Mouse (Mus musculus): ENCODE measurements at regions not wholly inside any gene's neighbourhood (a gene's known extent, or its start where the extent isn't known, plus 50 kb on each side); places are given as distances from the start of the nearest gene placed in this dataset.

DNA sequence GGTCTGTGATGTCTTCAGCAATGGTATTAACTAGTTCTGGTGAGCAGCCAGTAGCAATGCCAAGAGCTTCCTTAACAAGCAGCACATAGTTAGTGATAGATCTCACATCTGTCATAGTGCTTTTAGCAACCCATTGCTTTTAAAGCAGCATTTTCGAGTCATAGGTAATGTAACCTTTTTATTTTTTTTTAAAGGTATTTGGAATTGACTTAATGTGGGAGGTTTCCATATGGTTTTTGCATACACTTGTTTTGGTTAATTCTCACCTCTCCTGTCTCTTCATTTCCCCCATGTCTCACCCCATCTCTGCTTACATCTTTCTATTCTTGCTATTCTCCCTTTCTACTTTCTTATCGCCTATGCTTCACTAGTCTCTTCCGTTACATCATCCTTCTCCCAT is 1322.0 kb upstream of the A1bg start:
- Histone ChIP-seq H3K36me3 (ENCODE audit: control insufficient read depth, insufficient read depth) (no peaks in the 10 kb centered on the region; the same call in 1 of the 2 replicates), H3K4me1 (ENCODE audit: control insufficient read depth, low read depth, low read length) (peaks cover 8% of the 10 kb centered on the region), H3K4me3 (ENCODE audit: low read depth, low read length) (no peak overlapping the region), H3K9me3 (replicated peaks; ENCODE audit: control insufficient read depth, low read length) (no peaks in the 10 kb centered on the region), H3K27me3 (ENCODE audit: control insufficient read depth, insufficient read depth, low read depth, low read length) (no peaks in the 10 kb centered on the region), H3K27ac (ENCODE audit: low read length) (no peak overlapping the region), H3K4me2 (ENCODE audit: low read depth, low read length) (no peak overlapping the region), H3K9ac (ENCODE audit: low read depth, low read length) (no peak overlapping the region)
- no peak for ATAC-seq (ENCODE audit: low read depth)
- WGBS (ENCODE audit: insufficient replicate concordance), result 79% methylated on average over 3 of the region's 3 CpGs

GRCm38 (mm10) chr15:62240031-62240430 is 1317.2 kb upstream of the A1bg start:
- ATAC-seq (ENCODE audit: low read depth), result peak; percentile 72
- H3K4me3 ChIP-seq (ENCODE audit: low read depth, low read length), result no peak overlapping the region
- H3K4me2 ChIP-seq (ENCODE audit: low read depth, low read length), result peak overlapping the region; percentile 28
- no peak overlapping the region for H3K27ac ChIP-seq (ENCODE audit: low read length)
- H3K9ac ChIP-seq (ENCODE audit: low read depth, low read length), result no peak overlapping the region
- H3K36me3 ChIP-seq (ENCODE audit: control insufficient read depth, insufficient read depth), result no peaks in the 10 kb centered on the region; the same call in 1 of the 2 replicates
- no peaks in the 10 kb centered on the region for H3K27me3 ChIP-seq (ENCODE audit: control insufficient read depth, insufficient read depth, low read depth, low read length)
- no peaks in the 10 kb centered on the region for H3K9me3 ChIP-seq (replicated peaks; ENCODE audit: control insufficient read depth, low read length)
- WGBS (ENCODE audit: insufficient replicate concordance), result 49% methylated on average over 3 of the region's 3 CpGs
- H3K4me1 ChIP-seq (ENCODE audit: control insufficient read depth, low read depth, low read length), result peaks cover 11% of the 10 kb centered on the region

- Histone ChIP-seq H3K4me3 (ENCODE audit: low read depth, low read length) (no peak overlapping the region), H3K27ac (ENCODE audit: low read length) (no peak overlapping the region), H3K36me3 (ENCODE audit: control insufficient read depth, insufficient read depth) (no peaks in the 10 kb centered on the region), H3K4me1 (ENCODE audit: control insufficient read depth, low read depth, low read length) (peaks cover 11% of the 10 kb centered on the region), H3K4me2 (ENCODE audit: low read depth, low read length) (no peak overlapping the region), H3K9me3 (replicated peaks; ENCODE audit: control insufficient read depth, low read length) (no peaks in the 10 kb centered on the region), H3K27me3 (ENCODE audit: control insufficient read depth, insufficient read depth, low read depth, low read length) (no peaks in the 10 kb centered on the region), H3K9ac (ENCODE audit: low read depth, low read length) (no peak overlapping the region)
- no peak for ATAC-seq (ENCODE audit: low read depth)
- WGBS (ENCODE audit: insufficient replicate concordance), result 72% methylated on average over 5 of the region's 5 CpGs
Observed at GRCm38 (mm10) chr15:62238503-62239045, 1315.8 kb upstream of the A1bg start.

DNA sequence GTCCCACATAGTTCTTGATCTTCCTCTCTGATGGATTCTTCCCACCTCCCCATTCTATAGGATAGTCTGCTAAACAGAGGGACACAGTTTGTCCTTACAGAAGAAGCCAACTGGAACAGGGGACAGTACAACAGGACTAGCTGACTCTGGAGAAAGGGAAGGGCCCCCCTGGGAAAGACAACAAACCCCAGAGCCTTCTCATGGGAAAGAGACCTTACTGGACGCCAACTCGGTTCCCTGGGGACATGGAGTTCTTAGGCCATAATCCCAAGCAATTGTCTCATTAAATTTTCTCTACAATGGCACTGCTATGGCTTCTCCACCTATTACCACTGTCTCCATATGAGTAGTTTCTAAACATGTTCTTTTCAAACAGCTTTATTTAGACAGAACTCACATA is 1313.2 kb upstream of the A1bg start:
- Histone ChIP-seq H3K4me2 (ENCODE audit: low read depth, low read length) (no peak overlapping the region), H3K27ac (ENCODE audit: low read length) (no peak overlapping the region), H3K4me3 (ENCODE audit: low read depth, low read length) (no peak overlapping the region), H3K27me3 (ENCODE audit: control insufficient read depth, insufficient read depth, low read depth, low read length) (no peaks in the 10 kb centered on the region), H3K36me3 (ENCODE audit: control insufficient read depth, insufficient read depth) (no peaks in the 10 kb centered on the region), H3K9ac (ENCODE audit: low read depth, low read length) (no peak overlapping the region), H3K4me1 (ENCODE audit: control insufficient read depth, low read depth, low read length) (peaks cover 11% of the 10 kb centered on the region), H3K9me3 (replicated peaks; ENCODE audit: control insufficient read depth, low read length) (no peaks in the 10 kb centered on the region)
- 66% methylated on average over 2 of the region's 2 CpGs for WGBS (ENCODE audit: insufficient replicate concordance)
- no peak for ATAC-seq (ENCODE audit: low read depth)

- WGBS (ENCODE audit: insufficient replicate concordance), result 86% methylated on average over 4 of the region's 4 CpGs
- no peaks in the 10 kb centered on the region; the same call in 1 of the 2 replicates for H3K4me1 ChIP-seq (ENCODE audit: control insufficient read depth, low read depth, low read length)
- no peaks in the 10 kb centered on the region for H3K27me3 ChIP-seq (ENCODE audit: control insufficient read depth, insufficient read depth, low read depth, low read length)
- H3K9me3 ChIP-seq (replicated peaks; ENCODE audit: control insufficient read depth, low read length), result no peaks in the 10 kb centered on the region
- no peak for ATAC-seq (ENCODE audit: low read depth)
- H3K36me3 ChIP-seq (ENCODE audit: control insufficient read depth, insufficient read depth), result no peaks in the 10 kb centered on the region
- no peak overlapping the region for H3K27ac ChIP-seq (ENCODE audit: low read length)
- no peak overlapping the region for H3K4me3 ChIP-seq (ENCODE audit: low read depth, low read length)
- H3K9ac ChIP-seq (ENCODE audit: low read depth, low read length), result no peak overlapping the region
- H3K4me2 ChIP-seq (ENCODE audit: low read depth, low read length), result no peak overlapping the region
Observed at GRCm38 (mm10) chr15:62234182-62234760, 1311.5 kb upstream of the A1bg start.

DNA sequence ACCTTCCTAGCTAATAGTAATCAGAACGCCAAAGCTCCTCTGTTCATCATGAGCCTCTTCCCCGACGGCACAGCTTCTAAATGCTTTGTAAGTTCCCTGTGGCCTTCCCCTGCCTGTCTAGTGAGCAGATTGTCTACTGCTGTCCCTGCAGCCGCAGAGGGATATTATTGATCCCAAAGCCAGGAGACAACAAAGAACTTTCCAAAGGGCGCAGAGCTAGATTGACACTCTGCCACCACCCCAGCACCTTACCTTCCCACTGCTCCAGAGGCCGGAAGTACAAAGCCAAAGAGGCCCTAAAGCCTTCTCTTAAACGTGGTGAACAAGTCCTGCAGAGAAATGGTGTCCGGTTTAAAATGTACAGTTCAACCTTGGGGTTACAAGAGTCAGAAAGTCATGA is 1310.3 kb upstream of the A1bg start:
- Histone ChIP-seq H3K9me3 (replicated peaks; ENCODE audit: control insufficient read depth, low read length) (no peaks in the 10 kb centered on the region), H3K27me3 (ENCODE audit: control insufficient read depth, insufficient read depth, low read depth, low read length) (no peaks in the 10 kb centered on the region), H3K9ac (ENCODE audit: low read depth, low read length) (no peak overlapping the region), H3K4me1 (ENCODE audit: control insufficient read depth, low read depth, low read length) (no peaks in the 10 kb centered on the region; the same call in 1 of the 2 replicates), H3K27ac (ENCODE audit: low read length) (no peak overlapping the region), H3K36me3 (ENCODE audit: control insufficient read depth, insufficient read depth) (no peaks in the 10 kb centered on the region), H3K4me3 (ENCODE audit: low read depth, low read length) (no peak overlapping the region), H3K4me2 (ENCODE audit: low read depth, low read length) (no peak overlapping the region)
- 61% methylated on average over 8 of the region's 8 CpGs for WGBS (ENCODE audit: insufficient replicate concordance)
- peak; percentile 30; the same call in 1 of the 2 replicates for ATAC-seq (ENCODE audit: low read depth)

DNA sequence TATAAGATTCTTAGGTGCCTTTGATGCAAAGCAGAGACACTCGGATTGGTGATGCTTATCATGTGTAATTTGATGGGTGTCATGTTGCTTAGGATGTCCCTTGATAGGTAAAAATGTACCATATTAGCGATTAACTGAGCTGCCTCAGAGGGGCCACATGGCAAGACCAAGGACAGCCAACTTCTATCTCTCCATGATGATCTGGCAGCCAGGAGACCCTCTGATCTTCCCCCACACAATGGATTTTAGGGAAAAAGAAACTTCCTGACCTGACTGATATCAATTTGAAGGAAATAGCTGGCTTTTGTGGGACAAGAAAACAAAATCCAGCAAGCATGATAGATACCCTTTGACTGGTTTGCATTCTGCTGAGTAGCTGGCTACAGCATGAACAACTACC is 1308.9 kb upstream of the A1bg start:
- Histone ChIP-seq H3K9me3 (replicated peaks; ENCODE audit: control insufficient read depth, low read length) (no peaks in the 10 kb centered on the region), H3K36me3 (ENCODE audit: control insufficient read depth, insufficient read depth) (no peaks in the 10 kb centered on the region), H3K4me1 (ENCODE audit: control insufficient read depth, low read depth, low read length) (no peaks in the 10 kb centered on the region; the same call in 1 of the 2 replicates), H3K4me3 (ENCODE audit: low read depth, low read length) (no peak overlapping the region), H3K27ac (ENCODE audit: low read length) (no peak overlapping the region), H3K27me3 (ENCODE audit: control insufficient read depth, insufficient read depth, low read depth, low read length) (no peaks in the 10 kb centered on the region), H3K4me2 (ENCODE audit: low read depth, low read length) (no peak overlapping the region), H3K9ac (ENCODE audit: low read depth, low read length) (no peak overlapping the region)
- WGBS (ENCODE audit: insufficient replicate concordance), result 56% methylated on average over 2 of the region's 2 CpGs
- ATAC-seq (ENCODE audit: low read depth), result no peak

DNA sequence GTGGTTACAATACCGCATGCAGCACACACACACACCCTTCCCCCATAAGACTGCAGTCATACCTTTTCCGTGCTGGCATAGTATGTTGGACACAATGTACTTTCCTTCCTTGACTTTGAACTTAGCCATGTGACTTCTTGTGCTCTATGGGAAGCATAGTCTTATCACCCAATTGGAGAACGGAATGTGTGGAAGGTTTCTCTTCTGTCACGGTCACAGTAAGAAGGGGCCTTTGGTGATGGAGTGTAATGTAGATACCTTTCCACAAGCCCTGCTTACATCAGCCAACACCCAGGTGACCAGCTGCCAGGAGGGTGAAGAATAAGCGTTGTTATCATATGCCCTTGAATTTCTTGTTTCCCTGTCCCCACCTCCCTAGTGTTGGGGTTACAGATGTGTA is 1308.0 kb upstream of the A1bg start:
- Histone ChIP-seq H3K27ac (ENCODE audit: low read length) (no peak overlapping the region), H3K9ac (ENCODE audit: low read depth, low read length) (no peak overlapping the region), H3K4me2 (ENCODE audit: low read depth, low read length) (no peak overlapping the region), H3K9me3 (replicated peaks; ENCODE audit: control insufficient read depth, low read length) (no peaks in the 10 kb centered on the region), H3K27me3 (ENCODE audit: control insufficient read depth, insufficient read depth, low read depth, low read length) (no peaks in the 10 kb centered on the region), H3K4me3 (ENCODE audit: low read depth, low read length) (no peak overlapping the region), H3K4me1 (ENCODE audit: control insufficient read depth, low read depth, low read length) (no peaks in the 10 kb centered on the region; the same call in 1 of the 2 replicates), H3K36me3 (ENCODE audit: control insufficient read depth, insufficient read depth) (no peaks in the 10 kb centered on the region)
- 80% methylated on average over 5 of the region's 5 CpGs for WGBS (ENCODE audit: insufficient replicate concordance)
- no peak for ATAC-seq (ENCODE audit: low read depth)

GRCm38 (mm10) chr15:62229491-62230283 is 1306.9 kb upstream of the A1bg start:
- Histone ChIP-seq H3K27me3 (ENCODE audit: control insufficient read depth, insufficient read depth, low read depth, low read length) (no peaks in the 10 kb centered on the region), H3K9me3 (replicated peaks; ENCODE audit: control insufficient read depth, low read length) (no peaks in the 10 kb centered on the region), H3K4me2 (ENCODE audit: low read depth, low read length) (no peak overlapping the region), H3K27ac (ENCODE audit: low read length) (0 out of 2 replicates have a peak overlapping the region, but pooled peaks have one; percentile 1), H3K36me3 (ENCODE audit: control insufficient read depth, insufficient read depth) (no peaks in the 10 kb centered on the region), H3K4me3 (ENCODE audit: low read depth, low read length) (no peak overlapping the region), H3K9ac (ENCODE audit: low read depth, low read length) (no peak overlapping the region), H3K4me1 (ENCODE audit: control insufficient read depth, low read depth, low read length) (peaks cover 2% of the 10 kb centered on the region; the same call in 1 of the 2 replicates)
- WGBS (ENCODE audit: insufficient replicate concordance), result 62% methylated on average over 8 of the region's 8 CpGs
- no peak for ATAC-seq (ENCODE audit: low read depth)
